Mouse (Mus musculus) bone marrow, adult 2 months (tissue): ENCODE measurements around the gene Med15.

Experiments
- CTCF ChIP-seq: fragments of 200-500 bp; IDR thresholded peaks from 2 replicates; pipeline ENCODE4 v1.5.1; 2011; ENCODE audit warnings: low read length, control low read depth; ENCODE audit not compliant: control insufficient read depth, insufficient read depth
- POLR2A ChIP-seq: fragments of 200-500 bp; IDR thresholded peaks from 2 replicates; pipeline ENCODE4 v1.6.1; 2011; ENCODE audit warnings: low read depth, mild to moderate bottlenecking, control low read depth, low read length, borderline replicate concordance; ENCODE audit not compliant: control insufficient read depth

- TF ChIP-seq CTCF (no peak), POLR2A (no peak)
Observed at GRCm38 (mm10) chr16:17724448-17724847, 8.2 kb downstream of the Med15 start.
